Mouse (Mus musculus) c-Kit-negative CD71-positive TER-119-positive erythroid progenitor cells, embryonic 14.5 days (primary cell): ENCODE results near the gene Prelid1.
A peak's percentile ranks its signal among the peaks of the same experiment; 100 is the strongest.

Experiments used
- DNase-seq: peaks from one replicate; pipeline ENCODE4 v3.0.0-alpha.2; 2013; ENCODE audit warnings: low read depth, low spot score

The Prelid1 gene

DNA sequence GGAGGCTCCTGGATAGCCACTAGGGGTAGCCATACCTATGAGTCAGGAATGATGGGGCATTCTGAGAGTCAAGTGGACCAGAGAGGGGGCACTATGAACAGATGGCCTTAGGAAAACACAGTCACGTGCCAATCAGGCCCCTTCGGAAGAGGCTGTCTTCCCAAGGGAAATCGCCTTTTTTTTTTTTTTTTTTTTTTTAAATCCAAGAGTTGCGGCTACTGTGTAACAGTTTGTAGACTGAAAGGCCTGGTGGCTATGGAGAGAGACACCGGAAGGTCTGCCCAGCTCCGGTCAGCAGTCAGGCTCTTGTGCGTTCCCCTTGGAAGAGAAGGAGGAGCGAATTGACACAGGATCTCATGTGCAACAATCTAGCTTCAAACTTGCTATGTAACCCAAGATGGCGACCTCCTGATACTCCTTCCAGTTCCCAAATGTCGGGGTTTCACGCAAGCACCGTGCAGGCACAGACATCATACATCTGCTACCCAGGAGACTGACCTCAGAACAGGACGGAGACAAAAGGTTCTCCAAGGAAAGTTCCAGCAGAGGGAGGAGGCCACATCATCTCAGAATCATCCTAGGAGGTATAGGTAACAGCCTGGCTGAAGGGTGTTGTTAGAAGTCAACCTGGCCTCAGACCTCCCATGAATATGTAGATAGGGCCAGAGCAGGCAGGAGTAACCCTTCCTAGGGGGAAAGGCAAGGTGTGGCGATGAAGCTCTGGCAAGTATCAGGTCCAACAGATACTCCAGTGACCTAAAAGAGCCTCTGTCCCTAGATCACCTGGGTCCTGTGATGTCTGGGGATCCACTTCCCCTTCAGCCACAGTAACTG, 10.5 kb downstream of the Prelid1 start:
- DNase-seq, result no peak

GRCm38 (mm10) chr13:55332331-55332730, 12.0 kb downstream of the Prelid1 start:
- DNase-seq, result no peak

DNA sequence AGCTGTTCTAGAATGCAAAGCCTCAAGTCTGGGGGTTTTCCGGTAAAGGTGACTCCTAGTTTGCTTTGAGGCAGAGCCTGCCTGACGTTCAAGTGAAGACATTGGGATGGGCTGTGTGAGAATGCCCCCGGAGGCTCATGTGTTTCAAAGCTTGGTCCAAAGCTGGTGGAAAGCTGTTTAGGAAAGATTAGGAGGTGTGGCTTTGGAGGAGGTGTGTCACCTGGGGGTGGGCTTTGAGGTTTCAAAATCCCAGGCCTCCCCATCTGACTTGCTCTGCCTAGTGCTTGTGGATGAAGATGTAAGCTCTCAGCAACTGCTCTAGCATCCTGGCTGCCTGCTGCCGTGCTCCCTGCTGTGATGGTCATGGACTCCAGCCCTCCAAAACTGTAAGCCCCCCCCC, 15.4 kb downstream of the Prelid1 start:
- DNase-seq, result no peak

DNA sequence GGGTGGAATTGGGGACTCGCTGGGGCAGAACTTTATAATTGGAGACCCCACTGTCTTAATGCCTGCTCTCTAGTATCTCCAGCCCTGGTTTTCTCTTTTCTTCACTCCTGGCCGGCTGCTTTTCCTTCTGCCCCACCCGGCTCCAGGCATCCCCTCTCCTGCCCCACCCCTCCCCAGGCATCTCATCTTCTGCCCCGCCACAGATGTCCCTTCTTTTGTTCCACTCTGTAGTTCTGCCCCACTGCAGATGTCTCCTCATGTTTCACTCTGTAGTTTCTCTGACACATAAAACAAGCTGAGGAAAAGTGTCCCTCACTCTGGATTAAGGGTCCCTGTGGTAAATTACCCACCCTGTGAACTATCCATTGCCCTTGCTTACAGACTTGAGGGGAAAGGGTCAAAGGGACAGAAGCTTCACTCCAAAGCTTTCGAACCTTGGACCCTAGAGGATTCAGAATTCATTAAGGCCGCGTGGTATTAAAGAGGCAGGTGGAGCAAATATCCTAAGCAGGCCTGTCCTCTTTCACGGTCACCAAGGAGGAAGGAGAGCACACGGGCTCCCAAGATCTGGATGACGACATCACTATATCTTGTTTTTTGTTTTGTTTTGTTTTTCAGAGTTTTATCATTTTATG, 17.2 kb downstream of the Prelid1 start:
- DNase-seq, result no peak

DNA sequence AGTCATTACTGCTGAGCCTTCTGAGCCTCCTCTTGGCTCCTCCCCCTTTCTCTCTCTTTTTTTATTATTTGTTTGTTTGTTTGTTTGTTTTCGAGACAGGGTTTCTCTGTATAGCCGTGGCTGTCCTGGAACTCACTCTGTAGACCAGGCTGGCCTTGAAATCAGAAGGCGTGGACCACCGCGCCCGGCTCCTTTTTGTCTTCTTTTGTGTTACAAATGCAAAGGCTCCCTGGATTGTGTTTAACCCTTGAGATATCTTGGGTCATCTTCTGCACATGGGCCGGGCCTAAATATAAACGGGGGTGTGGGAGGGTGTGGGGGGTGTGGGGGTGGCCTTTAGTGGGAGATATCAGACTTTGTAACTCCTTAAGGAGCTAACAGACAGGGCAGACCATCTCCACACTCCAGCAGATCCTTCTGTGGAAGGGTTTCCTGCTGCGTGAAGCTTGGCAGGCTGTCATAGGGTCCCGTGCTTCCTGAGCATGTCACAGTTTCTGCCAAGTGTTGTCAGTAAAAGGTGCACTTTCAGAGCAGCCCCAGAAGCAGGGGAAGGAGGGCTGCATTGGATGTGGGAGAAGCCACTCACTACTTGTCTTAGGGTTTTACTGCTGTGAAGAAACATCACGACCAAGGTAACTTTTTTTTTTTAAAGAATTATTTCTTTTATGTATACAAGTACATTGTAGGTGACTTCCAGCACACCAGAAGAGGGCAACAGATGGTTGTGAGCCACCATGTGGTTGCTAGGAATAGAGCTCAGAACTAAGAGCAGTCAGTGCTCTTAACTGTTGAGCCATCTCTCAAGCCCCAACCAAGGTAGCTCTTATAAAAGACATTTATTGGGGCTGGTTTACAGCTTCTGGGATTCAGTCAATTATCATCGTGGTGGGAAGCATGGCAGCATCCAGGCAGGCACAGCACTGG, 18.1 kb downstream of the Prelid1 start:
- DNase-seq, result no peak

- DNase-seq, result no peak
These were observed 19.0 kb downstream of the Prelid1 start for GRCm38 (mm10) chr13:55339259-55339658.

GRCm38 (mm10) chr13:55342469-55342868, 22.2 kb downstream of the Prelid1 start:
- DNase-seq, result no peak

GRCm38 (mm10) chr13:55344286-55344685, 24.0 kb downstream of the Prelid1 start:
- no peak for DNase-seq

GRCm38 (mm10) chr13:55346745-55347144, 26.4 kb downstream of the Prelid1 start:
- DNase-seq, result no peak

DNA sequence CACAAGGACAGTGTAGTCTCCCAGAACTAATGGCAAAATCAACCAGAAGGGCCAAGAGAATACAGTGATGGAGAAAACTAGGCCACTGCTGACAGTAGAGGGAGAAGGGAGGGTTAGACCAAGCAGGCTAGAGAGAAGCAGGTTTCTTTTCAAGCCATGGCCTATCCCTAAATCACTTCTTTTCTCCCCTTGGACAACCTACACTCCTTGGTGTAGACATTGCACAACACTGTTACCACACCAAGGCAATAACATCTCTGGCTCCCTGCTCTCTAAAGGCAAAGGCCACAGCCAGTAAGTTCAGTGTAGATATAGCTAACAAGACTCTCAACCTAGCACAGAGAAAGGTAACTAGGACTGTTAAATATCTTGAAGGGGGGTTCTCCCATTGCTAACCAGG, 40.8 kb downstream of the Prelid1 start:
- no peak for DNase-seq

GRCm38 (mm10) chr13:55361974-55362452, 41.7 kb downstream of the Prelid1 start:
- DNase-seq, result no peak

DNA sequence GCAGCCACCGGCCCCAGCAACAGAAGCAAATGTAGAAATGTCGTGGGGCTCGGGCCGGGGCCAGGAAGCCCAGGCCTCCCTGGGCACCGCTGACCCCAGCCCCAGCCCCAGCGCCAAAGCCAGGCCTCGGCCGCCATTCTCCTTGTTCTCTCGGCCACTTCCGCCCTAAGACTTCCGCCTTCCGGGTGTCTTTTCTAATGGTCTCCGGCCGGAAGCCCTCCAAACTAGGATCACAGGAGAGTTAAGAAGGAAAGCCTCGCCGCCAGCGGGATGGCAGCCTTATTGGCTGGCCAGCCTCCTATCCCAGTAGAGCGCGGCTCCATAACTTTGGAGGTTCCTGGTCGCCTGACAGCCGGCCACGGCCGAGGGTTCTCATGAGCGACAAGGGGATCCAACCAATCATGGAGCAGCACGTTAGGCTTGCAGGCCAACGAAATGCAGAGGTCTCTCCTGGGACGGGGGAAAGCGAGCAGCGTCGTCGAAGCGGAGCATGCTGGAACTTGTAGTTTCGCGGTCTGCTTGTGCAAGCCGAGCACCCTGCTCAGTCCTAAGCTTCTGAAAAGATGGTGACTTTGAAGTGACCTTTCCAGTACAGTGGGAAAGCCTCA, 42.3 kb downstream of the Prelid1 start, which contains the start of gene Lman2:
TSS of gene Lman2 (minus strand) at position 331 of the 608 bp plus-strand sequence.
- DNase-seq, result peak; percentile 93

GRCm38 (mm10) chr13:55368401-55368800, 48.1 kb downstream of the Prelid1 start:
- DNase-seq, result no peak

DNA sequence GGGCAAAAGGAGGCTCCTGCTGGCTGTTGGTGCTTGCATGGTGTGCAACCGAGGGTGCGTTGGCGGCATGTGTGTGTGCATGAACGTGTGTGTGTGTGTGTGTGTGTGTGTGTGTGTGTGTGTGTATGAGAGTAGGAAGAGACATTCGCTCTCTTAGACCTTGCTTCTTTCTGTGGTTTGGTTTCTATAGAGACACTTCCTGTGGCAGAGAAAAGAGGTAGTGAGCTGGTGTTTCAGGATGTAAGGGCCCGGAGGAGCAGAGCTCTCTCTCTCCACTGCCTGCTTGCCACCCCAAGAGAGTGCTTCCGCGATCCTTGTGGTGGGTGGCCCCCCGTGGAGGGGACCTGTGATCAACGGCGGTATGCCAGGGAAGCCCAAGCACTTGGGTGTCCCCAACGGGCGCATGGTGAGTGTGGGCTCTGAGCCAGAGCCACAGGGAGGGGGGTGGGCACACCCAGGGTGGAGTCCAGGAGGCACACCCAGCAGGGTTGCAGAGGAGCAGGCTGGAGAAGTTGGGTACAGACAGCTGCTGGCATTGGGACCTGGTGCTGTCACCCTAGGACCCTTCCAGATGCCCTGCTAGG, 49.3 kb downstream of the Prelid1 start, which contains the start of gene Rgs14:
TSS of gene Rgs14 (plus strand) at position 202 of the 584 bp plus-strand sequence.
- DNase-seq, result peak; percentile 34

GRCm38 (mm10) chr13:55370234-55370633, 49.9 kb downstream of the Prelid1 start:
- DNase-seq, result no peak

- DNase-seq, result no peak
These were observed 50.8 kb downstream of the Prelid1 start for GRCm38 (mm10) chr13:55371007-55371681.

DNA sequence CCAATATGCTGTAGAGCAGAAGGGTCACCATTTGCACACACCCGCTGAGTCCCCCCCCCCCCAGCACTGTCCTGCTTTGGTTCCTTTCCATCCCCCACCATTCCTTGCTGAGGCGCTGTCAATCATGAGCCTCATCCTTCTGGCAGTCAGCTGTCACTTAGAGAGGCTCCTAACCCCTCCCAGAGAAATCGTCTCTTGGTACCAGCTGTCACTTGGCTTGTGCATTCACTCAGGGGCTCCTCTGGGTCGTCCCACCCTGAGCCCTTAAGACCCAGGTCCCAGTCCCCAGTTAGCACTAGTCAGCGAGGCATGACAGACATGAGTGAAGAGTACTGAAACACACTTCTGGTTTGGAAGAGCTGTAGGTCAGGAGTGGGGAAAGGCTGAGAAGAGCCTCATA, 51.4 kb downstream of the Prelid1 start:
- no peak for DNase-seq

DNA sequence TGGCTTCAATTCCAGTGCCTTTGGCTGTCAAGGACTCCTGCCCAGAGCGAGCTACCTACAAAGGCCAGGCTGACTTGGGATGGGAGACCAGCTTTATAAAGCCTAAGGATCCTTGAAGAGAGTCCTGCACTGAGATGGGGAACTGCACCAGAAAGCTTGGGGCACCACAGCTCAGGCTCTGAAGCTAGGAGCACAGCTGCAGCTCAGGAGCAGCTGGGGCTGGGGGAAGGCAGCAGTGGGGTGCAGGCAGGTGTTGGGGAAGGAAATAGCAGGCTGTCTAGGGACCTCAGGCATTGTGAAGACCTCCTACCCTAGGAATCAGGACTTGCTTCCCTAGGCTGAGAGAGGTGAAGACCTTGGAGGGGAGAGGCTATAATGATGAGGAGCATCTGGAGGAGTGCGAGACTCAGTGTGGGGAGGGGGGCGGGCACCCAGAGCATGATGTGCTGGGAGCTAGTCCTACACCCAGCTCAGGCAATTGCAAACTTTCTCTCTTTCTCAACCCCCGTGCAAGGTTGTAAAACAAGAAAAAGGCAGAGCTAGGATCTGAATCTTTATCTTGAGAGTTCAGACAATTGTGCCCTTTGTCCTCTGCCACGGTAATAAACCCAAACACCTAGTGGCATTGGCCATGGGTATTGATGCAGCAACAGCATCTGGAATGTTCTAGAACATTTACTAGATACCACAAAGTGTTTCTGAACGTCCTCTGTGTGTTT, 54.1 kb downstream of the Prelid1 start:
- no peak for DNase-seq
